Mouse (Mus musculus) inflammation-experienced regulatory T-cells, adult 6 months (primary cell): ENCODE data around the gene Grid1. TPM values are rescaled to one million over a fixed set of nuclear protein-coding genes. Genes with fewer than 3 reads are reported as not detected.

Source experiments
- ATAC-seq: one replicate; pipeline ENCODE4 v1.8.0; 2017
- polyA plus RNA-seq, 3 experiments: library from polyadenylated mRNA; unstranded; fragments of 100-300 nt; shearing (Covaris generic); gene quantifications; one replicate each; pipeline ENCODE4 v1.2.1; 2017

The Grid1 gene
- polyA plus RNA-seq, 3 experiments from 2014 or later, result not detected

DNA sequence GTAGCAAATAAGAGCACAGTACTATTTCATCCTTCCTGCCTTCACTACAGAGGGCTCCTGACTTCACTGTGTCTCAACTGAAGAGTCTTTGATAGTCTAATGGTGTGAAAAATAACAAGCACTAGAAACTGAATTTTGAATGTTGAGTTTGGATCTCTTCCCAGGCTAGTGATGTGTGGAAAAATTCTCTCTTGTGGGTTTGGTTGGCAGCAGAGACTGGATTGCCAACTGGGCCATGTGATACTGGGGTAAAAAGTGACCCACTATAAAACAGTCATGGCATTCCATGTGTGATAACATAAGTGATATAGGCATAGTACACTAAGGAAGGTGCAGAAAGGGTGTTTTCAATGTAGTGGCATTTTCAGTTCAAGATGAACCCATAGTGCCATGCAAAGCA lies 699.5 kb downstream of the Grid1 start:
- ATAC-seq, result no peak

DNA sequence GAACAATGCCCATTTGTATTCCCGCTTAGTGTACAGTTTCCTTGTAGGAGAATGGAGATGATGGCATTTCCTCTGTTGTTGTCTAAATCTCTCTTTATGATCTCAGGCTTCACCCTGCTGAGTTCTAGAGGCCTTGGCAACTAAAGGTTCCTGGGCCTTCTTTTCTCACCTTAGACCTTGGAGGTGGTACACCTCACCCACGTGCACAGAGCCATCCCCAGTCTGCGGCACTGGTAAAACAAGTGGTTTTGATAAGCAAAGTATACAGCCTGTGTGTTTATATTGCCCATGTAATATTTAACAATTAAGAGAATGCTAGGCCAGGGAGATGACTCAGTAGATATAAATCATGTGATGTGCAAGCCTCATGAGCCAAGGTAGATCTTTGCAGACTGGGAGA lies 718.9 kb downstream of the Grid1 start:
- no peak for ATAC-seq

DNA sequence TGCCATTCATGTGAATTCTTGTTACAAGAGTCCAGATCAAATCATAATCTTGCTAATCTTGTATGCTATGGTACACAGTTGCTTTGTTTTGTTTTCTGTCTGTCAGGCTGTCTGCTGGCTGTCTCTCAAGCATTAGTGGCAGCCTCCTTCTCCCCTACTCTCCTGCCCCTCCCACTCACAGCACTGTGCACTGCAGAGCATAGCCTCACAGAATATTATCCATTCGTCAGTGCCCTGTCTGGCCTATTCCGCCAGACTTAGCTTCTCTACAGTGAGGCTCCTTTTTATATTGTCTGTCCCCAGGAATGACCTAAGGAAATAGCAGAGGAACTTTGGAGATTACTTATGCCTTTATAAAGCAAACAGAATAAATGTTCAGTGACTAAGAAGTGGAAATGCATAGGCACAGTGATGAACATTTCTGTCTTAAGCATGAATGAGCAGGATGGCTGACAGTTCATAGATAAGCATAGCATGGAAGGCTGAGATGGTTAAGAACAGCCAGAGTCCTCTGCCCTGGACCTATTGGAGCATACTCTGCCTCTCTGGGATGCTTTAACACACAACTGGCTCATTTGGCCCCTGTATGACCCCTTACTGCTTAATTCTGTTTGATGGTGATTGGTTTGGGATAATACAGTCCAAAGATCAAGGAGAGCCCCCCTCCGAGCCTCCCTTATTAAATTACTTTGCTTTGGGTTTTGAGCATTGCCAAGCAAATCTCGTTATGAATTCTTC lies 721.5 kb downstream of the Grid1 start:
- ATAC-seq, result no peak

DNA sequence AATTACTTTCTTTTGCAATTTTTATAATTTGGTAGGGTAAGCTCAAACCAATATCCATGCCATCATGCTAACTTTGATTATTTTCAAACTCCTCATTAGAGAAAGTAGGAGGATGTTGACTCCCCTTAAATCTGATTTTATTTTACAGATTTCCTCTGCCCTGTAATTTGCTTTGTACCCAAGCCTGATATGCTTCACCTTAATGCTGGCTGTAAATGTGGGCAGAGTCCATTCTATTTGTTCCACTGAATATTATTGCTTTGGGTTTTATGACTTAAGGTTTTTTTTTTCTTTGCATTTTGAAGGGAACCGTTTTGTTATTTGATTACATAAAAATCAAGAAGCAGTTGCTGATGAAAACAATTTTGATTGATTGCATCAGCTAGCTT lies 722.1 kb downstream of the Grid1 start:
- ATAC-seq, result no peak

DNA sequence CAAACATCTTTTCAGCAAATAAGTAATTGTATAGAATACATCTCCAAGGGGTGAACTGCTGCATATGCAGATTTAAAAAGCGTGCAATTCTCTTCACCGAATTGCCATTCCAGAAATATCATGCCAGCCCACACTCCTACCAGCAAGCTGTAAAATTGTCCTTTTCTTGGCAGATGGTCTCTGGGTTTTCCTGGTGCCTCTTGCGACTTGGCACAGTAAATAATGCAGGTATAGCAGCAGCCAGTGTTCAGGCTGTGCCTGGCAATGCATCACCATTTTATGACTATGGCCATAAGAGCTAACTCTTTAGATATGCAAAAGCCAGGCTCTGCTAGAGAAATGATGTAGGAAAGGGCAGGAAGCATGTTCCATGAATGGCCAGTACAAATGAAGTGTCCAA lies 734.4 kb downstream of the Grid1 start:
- no peak for ATAC-seq

DNA sequence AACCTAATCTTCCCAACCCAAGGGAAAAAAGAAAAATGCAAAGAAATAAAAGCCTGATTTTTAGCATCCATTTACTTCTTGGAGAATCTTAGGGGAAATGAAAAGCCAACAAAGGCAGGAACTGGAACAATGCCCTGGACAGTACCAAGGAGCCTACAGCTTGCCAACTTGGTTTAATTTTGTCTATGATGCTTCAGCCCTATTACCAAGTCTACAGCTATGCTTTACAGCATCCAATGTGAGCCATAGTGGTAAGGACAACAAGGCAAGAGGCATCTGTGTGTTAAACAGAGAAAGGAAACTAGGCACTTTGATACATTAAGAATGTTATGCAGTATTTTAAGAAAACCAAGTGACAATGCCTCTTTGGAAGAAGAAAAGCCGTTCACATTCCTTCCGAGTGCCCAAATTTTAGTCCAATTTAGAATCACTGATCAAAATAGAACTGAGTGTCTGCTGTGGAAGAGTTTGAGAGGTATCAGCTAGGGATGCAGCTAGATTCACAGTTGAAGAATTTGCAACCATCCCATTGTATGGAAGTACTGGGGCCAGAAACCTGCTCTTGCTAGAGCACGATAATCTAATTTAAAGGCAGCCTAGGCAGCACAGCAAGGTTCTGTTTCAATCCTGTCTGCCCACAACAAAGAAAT lies 741.5 kb downstream of the Grid1 start:
- ATAC-seq, result no peak

DNA sequence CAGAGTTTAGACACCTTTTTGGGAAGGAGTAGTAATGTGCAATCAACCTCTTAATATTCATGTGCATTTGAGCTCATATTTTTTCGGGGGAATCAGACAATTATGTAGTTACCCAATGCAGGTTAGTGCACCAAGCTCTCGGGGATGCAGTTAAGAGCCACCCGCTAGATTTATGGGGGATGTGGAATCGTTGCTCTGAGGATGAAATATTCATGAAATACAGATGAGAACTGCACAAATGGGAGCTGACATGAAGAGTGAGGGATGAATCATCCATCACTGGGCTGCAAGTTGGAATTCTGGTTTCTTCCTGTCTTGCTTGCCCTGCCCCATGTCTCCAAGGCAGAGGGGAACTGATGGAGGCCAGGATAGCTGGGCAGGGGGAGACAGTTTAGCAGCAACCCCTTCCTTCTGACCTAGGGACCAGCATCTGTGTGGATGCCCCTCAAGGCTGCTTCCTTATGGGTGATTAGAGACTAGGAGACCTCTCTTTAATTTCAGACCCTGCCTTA lies 753.1 kb downstream of the Grid1 start:
- no peak for ATAC-seq

DNA sequence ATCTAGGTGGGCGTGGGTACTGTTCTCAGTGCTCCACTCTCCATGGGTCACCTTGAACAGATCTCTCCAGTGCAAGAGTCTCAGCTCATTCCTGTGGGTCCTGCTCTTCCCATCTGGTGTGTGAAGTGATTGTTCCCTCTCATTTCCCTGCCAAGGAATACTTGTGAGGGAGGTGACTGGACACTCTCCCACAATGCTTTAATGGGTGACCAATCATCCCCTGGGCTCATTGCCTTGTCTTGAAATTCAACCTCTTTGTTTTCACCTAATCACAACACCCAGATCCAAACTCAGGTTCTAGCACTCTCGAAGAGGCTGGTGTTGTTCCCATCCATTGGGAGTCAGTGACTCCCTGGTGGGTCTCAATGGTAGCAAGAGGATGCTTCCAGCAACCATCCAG lies 754.6 kb downstream of the Grid1 start:
- ATAC-seq, result no peak

DNA sequence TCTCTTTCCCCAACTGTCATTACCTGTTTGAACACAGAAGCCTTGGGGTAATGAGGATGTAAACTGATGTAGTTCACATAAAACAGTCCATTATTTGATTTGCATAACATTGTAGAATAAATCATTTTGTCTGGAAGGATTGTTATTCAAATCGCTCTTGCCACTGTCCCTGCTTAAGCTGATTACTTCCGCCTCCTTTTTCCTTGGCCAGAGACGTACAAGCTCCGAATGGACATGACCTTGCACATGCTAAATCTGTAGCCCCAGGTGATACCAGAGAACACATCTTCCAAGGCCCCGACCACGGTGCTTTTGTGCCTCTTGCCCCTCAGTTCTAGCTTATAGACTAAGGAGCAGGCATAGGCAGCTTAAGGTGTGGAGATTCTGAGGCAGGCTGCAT lies 755.4 kb downstream of the Grid1 start:
- no peak for ATAC-seq

DNA sequence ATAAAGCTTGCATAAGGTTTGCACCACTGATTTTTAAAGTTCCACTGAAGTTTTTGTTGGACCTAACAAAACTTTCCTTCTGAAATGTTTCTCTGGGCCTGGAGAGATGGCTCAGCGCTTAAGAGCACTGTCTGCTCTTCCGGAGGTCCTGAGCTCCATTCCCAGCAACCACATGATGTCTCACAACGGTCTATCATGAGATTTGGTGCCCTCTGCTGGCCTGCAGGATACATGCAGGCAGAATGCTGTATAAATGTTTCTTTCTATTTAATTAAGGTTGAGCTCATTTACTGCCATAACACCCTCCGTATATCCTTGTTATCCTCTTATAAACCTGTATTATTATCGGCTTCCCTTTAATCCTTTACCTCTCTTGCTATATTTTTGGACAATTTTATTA lies 805.8 kb downstream of the Grid1 start:
- ATAC-seq, result no peak

Other genes with a start within 250 kb of the Grid1 start
- not detected for gene Ldb3, start 231.4 kb upstream of the Grid1 start, polyA plus RNA-seq
- not detected for gene Opn4, start 220.0 kb upstream of the Grid1 start, polyA plus RNA-seq
- 10 to 100 TPM; 46.7 to 54.1 (median 47.0) TPM for gene Wapl, start 146.2 kb upstream of the Grid1 start, polyA plus RNA-seq